In genomic region chr11:100391884-100392345, GRCm38 (mm10) we compare ENCODE assay signal across 2 mouse cellular contexts.
TF ChIP-seq lines count a peak whose summit lies in the region.

No protein-coding gene starts in this region.

TF ChIP-seq in ES-E14, 5 proteins besides CTCF, POLR2A, EP300 and RAD21 (continued from another document):
- TF ChIP-seq ZC3H11A (IDR thresholded peaks at IDR 0.05; ENCODE audit: borderline replicate concordance, low read depth, low read length): no peak

TF ChIP-seq in myocyte, 11 proteins besides CTCF, POLR2A, EP300 and RAD21 (continued from another document):
- TF ChIP-seq TCF3 (IDR thresholded peaks at IDR 0.05; ENCODE audit: insufficient read length, low read depth) (no peak), REST (IDR thresholded peaks at IDR 0.05; ENCODE audit: insufficient read depth, insufficient read length) (no peak), MYOG (IDR thresholded peaks at IDR 0.05; ENCODE audit: control insufficient read depth in 1 of 3, insufficient read depth in 1 of 3, insufficient read length in 2 of 3, low read depth in 2 of 3) (no peak), POLR2AphosphoS2 (IDR thresholded peaks at IDR 0.05; ENCODE audit: insufficient read length, low read depth) (no peak), MYOD1 (IDR thresholded peaks at IDR 0.05; ENCODE audit: control insufficient read depth in 1 of 3, insufficient read length in 2 of 3, low read depth in 2 of 3) (no peak), E2F4 (IDR thresholded peaks at IDR 0.05; ENCODE audit: insufficient read depth) (no peak), USF1 (IDR thresholded peaks at IDR 0.05; ENCODE audit: low read depth) (no peak), MAX (IDR thresholded peaks at IDR 0.05; ENCODE audit: low read depth) (no peak)
TF ChIP-seq in myocyte: peak in this region for 0.
